Mouse (Mus musculus) cerebellum, adult 18-20 months (tissue): Measurements from ENCODE around the gene 1110008P14Rik.

Experiments used
- DNase-seq, 2 experiments: peaks; one replicate each; pipeline ENCODE4 v3.0.0; 2021

The 1110008P14Rik gene

DNA sequence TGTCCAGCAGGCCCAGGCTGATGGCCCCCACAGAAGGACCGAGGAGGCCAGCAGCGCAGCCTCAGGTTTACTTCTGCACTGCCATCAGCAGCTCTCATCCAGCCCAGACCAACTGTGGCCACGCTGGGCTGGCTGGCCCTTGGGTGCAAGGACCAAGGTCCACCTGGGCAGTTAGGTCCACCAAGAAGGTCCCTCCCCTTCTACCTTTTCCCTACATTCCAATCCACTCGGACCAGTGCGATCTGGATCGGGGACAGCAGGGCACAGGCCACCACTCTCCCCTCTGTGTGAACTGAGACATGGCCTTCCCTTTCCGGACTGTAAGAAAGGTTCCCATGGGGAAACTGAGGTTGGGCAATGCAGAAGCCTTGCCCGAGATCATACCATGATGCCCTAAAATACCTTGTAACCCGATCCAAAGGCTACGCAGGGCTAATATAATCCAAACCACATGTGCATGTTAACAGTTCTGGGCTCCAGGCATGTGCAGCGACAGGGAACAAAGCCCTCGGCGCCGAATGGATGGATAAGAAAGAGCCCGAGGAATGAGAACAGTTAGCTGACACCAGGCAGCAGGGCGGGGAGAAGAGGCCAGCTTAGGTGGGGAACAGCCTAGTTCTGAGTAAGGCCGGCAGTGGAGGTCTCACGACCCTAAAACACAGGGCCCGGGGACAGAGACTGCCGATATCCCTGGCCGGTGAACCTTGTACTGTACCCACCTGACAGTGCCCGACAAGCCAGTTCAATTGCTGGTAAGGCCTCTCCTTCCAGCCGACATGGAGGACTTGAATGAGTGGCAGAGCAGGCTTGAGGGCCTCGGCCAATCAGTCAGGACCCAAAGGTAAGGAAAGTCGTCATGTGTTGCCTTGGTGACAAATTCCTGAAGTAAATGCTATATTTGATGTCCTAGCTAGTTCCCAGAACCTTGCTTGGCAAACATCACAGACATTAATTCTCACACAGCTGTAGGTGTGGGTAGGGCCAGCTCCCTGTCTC, 27.0 kb upstream of the 1110008P14Rik start:
- DNase-seq, result no peak

DNA sequence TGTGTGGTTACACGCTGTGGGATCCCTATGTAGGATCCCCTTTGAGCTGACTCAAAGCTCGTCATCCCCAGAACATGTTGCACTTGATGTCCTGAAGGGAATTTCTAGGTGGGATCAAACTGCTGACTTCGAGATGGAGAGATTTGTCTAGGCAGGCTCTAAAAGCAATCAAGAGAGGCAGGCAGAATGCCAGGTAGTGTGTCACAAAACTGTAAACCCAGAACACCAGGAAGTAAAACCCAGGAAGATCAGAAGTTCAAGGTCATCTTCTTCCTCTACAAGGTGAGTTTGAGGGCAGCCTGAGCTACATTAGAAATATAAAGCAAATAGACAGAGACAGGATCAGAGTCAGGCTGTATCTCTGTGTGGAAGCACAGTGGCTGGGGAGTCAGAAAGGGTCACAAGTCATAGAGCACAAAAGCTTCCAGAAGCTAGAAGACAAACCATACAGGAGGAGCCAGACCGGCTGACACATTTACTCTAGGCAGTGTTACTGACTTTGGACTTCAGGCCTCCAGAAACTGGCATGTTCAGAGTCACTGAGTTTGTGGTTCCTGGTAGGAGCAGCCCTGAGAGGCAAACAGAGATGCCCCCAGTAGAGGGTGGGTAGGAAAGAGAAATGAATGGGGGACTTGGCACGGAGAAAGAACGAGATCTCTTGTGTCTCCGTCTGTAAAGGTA, 25.5 kb upstream of the 1110008P14Rik start:
- DNase-seq, result no peak

DNA sequence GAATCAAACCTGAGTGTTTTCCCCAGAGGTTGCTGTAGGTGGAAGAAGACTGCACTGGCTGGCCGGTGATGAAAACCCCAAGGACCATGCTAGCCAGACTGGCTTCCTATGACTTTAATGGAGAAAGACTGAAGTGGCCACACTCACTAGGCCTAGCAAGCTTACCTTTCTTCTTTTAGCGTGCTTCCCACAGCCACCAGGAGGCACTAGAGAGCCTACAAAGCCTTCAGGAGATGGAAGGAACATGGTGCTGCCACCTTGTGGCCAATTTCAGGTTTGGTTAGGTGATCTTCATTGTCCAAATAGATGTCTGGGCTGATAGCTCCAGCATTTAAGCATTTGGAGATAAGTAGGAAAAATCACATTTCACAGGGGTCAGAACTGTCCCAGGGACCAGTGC, 22.9 kb upstream of the 1110008P14Rik start:
- DNase-seq, result peak; percentile 96 to 98

DNA sequence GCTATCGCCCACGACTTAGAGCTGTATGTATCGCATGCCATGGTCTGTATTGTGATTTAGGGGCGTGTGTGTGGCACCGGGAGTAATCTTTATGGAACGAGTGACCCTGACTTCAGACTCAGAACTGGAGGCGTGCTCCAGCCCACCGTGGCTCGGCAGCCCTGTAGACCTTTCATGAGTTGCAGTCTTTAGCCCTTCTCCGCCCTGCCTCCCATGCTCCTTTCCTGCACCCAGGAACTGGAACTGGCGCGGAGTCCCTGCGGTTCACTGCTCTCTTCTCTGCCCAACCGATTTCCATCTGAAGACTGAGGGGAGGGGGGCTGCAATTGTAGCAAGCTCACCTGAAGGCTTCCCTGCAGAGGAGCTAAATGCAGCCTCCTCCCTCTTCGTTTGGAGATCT, 15.0 kb upstream of the 1110008P14Rik start:
- peak in 1 of 2 experiments; percentile 33 for DNase-seq

DNA sequence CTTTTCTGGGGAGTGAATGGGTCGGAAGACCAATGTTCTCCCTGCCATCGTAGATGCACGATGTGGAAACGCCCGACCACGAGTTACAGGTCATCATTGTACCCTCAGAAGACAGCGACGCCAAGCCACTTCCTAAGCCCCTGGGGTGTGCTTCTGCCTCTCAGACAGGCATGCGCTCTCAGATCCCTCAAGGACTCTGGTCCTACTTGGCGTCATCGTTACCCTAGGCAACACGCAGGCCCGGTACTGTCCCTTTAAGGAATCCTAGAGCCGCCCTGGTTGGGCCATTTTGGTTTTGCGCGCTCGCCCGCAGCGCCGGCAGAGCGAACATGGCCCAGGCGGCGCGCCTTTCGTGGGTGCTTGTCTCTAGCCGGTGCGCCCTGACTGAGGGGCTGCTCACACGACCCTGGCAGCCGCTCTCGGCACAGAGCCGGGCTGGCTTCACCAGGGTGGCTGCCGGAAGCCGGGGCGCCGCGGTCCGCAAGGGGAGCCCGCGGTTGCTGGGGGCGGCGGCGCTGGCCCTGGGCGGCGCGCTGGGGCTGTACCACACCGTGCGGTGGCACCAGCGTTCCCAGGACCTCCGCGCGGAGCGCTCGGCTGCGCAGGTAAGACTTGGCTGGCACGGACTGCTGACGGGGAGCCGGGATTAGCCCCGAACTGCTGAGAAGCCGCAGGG, 14.3 kb upstream of the 1110008P14Rik start:
- peak; percentile 90 to 93 for DNase-seq

DNA sequence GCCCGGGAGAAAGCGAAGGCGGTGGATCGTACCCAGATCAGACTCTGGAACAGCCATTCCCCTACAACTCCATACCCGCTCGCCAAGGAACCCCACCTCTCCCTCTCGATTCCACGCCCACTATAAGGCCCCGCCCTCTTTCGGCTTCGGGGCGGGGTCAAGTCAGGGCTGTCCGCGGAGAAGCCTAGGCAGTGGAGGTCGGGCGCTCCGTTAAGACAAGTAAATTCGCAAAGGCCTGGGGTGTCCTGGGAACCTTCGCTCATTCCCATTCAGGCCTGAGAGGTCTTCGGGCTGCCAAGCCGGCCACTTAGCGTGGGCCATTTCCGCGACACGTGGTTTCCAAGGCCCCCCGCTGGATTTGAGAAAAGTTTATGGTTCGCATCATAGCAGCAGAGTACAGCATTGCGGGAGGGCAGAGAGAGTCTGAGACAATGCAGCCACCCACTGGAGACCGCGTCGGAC, 13.8 kb upstream of the 1110008P14Rik start, which contains the start of gene Ptges2:
Gene Ptges2, plus strand, starts transcription at position 413 of the 462 bp plus-strand sequence.
- peak; percentile 86 to 91 for DNase-seq

DNA sequence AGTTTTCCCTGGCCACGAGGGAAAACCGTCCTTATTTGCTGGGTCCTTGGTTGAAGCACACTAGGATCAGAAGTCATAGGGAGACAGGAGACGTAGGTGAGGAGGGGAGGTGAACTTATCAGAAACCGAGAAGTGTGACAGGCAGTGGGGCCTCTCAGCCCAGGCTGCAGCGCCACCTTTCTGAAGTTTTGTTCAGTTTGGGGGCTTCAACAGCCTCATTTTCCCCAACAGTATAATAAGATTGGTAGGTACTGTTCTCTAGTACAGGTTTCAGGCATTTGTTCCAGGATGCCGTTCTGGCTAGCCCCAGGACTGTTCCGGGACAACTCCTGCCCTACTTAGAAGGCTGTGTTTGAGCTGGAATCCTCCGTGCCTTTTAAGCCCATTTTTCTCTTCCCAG, 13.2 kb upstream of the 1110008P14Rik start:
- DNase-seq, result peak in 1 of 2 experiments; percentile 32

DNA sequence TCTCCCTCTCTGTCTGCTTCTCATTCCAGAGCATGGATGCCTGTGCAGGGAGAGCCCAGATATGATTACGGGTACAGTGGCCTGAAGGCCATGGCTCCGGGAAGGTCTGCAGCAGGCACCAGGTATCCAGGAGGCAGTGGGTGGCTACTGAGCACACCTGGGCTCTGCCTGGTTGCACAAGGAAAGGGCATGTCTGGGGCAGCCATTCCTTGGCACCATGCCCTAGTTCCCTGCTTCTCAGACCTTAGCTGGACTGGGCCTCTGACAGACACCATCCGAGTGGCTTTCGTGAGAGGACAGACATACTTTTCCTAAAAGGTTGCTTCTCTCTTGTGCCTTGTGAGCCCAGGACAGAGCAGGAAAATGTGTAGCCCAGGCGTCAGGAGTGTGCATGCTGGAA, 10.3 kb upstream of the 1110008P14Rik start:
- no peak for DNase-seq

DNA sequence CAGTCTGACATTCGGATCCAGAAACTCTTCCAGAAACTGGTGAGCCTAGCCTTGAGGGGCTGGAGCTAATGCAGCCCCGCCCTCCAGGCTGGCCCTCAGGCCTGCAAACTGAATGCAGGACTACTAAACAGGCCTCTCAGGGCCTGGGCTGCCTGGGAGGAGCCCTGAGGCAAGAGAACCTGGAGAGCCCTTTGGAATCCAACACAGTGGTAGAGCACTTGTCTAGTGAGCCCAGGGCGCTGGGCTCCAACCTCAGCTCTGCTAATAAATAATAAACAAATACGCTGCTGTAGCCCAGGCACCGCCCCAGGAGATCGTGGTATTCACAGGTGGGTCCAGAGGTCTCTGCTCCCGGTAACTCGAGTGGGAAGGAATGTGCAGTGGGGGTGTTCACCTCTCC, 9.1 kb upstream of the 1110008P14Rik start:
- no peak for DNase-seq

DNA sequence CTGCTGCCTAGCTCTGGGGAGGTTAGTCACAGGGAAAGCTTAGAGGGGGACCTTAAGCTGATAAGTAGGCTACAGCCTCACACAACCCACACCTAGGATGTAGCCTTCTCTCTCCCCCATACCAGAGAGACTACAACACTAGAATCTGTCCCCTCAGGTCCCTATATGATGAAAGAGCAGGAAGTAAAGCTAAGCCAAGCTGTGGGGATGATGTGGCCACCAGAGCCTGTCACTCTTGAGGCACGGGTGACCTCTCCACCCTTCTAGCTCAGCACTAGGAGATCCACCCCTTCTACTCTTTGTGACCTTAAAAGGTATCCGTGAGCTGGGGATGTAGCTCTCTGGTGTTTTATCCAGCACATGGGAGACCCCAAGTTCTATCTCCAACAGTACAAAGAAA, 7.4 kb upstream of the 1110008P14Rik start:
- no peak for DNase-seq

DNA sequence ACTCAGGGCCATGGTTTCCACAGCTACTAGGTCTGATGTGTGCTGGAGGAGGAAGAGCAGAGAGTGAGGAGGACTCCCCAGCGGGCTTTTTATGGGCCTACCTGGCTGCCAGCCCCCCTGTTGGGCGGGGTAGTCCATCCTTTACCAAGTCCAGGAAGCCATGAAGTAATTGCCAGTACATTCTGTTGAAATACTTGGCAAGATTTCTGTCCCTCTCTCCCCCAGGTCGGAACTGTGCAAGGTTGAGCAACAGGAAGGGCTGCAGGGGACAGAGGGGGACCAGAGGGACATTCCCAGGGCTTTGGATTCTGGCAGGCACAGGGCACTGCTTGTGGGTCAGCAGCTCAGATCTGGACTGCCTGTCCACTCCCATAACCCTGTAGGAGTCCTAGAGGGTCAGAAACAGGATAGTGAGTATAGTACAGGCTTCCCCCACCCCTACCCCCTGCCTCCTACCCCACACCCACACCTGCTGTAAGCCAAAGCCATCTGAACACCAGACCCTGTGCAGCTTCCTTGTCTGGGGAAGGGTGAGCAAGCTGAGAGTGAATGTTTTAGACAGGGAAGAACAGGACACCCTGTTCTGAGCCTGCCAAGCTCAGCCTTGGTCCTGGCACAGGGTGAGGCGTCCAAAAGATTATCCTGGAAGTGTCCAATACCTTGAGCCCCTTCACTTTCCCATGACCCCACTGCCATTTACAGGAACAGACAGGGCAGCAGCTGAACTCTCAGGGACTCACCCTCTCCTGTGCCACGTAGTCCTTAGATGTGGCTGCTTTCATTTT, 6.2 kb upstream of the 1110008P14Rik start, which contains the start of gene Lcn2:
Gene Lcn2, minus strand, starts transcription at position 547 of the 785 bp plus-strand sequence.
- DNase-seq, result no peak

DNA sequence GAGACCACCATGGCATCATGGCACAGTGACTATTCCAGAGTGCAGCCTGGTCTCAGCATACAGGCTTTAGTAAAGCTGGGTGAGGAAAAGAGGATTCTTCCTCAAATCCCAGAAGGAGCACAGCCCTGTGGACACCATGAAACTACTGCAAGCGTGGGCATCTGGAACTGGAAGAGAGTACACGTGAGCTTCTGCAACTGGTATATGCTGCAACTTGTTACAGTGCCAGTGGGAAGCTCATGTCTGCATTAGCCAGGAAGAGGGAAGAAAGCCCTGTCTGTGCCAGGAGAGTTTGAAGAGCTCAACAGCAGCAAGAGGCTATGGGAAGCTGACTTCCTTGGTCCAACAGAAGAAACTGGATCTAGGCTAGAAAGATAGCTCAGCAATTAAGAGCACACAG, 951 bp upstream of the 1110008P14Rik start:
- DNase-seq, result no peak

DNA sequence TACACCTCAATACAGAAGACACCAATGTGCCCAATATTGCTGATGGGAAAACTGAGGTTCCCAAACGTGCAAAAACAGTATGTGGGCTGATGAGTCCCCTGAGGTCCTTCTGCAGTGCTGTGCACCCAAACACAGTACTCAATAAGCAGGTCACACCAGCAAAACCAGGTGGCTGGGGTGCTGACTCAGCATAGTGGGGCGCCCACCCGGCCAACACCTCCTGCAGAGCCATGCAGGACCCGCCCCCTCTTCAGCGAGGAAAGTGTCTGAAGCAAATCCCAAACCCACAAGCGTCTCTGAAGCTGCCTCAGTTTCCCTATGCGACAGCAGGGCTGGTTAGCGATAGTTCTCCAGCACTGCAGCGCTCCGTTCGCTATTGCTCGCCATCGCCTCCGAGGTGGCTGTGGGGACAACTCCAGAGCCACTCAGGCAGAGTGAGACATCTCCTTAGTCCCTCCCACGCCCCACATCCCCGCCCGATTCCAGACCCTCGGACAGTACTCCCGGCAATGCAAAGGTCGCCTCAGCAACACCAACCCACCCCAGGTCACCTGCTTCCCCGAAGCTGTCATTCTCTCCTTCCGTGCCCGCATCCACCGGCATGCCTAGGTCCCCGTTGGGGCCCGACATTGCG, 480 bp downstream of the 1110008P14Rik start:
- no peak for DNase-seq

DNA sequence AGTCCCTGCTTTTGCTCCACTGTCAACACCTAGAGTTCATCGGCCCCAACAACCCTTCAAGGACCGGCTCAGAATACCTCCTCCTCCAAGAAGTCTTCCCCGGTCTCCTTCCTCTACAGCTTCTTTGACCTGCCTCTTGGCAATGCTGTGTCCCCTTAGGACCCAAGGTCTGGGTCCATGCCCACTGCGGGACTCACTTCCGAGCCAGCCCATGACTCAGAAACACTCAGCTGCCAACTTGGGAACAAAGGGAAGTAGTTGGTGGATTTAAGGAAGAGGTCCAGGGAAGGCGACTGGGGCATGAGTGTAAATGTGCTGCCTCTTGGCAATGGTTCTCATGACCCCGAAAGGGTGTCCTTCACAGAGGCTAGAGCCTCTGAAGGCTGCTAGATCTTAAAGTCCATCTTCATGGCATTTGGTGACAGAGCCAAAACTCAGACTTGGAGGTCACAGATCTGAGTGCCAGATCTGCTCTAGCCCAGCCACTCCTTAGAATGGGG, 1.7 kb downstream of the 1110008P14Rik start:
- no peak for DNase-seq

DNA sequence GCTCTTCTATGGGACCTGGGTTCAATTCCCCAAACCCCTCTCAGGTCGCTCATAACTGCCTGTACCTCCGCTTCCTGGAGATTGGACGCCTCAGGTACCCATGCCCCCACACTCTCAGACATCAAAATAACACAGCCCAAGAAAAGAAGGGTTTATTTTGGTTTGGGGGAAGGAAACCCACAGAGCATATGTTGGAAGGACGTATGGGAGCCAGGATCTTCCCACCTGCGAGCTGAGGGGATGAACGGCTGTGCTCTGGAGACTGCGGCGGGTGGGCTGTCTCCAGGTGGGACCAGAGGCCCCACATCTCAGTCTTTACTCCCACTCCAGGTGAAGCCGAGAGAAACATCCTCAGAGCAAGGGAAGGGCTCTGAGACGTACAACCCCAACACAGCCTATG, 4.8 kb downstream of the 1110008P14Rik start:
- no peak for DNase-seq

DNA sequence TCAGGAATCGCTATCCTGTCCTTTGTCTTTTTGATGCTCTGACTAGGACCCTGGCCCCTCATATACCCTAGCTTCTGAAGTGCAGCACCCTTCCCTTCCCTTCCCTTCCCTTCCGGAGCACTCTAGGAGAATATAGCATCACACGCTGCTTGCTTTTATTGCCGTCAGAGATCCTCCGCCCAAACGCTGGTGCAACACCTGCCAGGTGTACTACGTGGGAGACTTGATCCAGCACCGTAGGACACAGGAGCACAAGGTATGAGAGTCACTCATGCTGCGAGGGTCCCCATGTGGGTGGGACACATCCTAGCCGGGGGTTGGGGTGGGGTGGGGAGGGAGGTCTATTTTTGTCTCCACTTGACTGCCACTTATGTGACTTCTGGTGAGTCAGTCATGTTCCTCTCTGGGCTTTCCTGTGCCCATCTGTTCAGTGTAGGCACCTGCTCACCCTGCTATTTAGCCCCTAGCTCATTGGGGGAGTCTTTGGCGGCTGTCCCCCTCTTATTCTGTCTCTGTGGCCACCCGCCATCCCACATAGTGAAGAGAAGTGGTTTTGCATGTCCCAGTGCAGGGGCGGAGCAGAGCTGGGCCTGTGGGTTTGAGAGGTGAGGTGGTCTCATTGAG, 6.3 kb downstream of the 1110008P14Rik start:
- no peak for DNase-seq

DNA sequence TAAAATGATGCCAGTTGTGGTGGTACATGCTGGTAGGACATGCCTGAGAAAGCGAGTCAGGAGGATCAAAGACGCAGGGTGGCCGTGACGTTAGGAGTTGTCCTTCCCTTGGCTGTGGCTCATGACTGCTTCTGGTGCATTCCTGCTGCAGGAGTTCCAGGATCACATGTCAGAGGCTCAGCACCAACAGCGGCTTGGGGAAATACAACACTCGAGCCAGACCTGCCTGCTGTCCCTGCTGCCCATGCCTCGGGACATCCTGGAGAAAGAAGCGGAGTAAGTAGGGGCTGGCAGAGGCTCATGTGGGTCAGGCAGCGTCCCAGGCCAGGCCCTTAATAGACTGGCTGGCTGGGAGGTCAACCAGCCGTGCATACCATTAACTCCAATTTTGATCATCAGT, 7.5 kb downstream of the 1110008P14Rik start:
- no peak for DNase-seq

DNA sequence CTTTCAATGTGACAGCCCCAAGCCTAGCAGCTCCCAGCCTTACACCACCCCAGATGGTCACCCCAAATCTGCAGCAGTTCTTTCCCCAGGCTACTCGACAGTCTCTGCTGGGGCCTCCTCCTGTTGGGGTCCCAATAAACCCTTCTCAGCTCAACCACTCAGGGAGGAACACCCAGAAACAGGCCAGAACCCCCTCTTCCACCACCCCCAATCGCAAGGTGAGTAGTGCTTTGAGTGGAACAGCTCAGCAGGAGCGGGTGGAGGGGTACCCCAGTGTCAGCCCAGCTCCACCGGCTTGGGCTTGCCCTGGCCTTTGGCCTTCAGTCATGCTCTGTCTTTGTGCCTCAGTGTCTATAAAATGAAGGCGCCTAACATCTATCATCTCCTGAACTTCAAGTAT, 14.4 kb downstream of the 1110008P14Rik start:
- DNase-seq, result no peak

DNA sequence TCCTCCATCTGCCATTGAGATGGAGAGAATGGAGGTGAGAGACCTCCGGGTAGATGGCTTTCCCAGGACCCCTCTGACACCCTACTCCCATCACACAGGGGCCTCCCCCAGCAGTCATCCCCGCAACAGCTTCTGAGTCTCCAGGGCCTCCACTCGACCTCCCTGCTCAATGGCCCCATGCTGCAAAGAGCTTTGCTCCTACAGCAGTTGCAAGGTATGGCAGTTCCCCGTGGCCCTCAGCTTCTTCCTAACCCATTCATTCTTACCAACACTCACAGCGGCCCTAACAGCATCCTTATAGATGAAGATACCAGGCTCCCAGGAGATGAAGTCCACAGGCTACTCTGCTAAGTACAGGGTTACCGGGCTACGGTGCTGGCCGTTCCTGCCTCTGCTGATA, 17.6 kb downstream of the 1110008P14Rik start:
- DNase-seq, result no peak

DNA sequence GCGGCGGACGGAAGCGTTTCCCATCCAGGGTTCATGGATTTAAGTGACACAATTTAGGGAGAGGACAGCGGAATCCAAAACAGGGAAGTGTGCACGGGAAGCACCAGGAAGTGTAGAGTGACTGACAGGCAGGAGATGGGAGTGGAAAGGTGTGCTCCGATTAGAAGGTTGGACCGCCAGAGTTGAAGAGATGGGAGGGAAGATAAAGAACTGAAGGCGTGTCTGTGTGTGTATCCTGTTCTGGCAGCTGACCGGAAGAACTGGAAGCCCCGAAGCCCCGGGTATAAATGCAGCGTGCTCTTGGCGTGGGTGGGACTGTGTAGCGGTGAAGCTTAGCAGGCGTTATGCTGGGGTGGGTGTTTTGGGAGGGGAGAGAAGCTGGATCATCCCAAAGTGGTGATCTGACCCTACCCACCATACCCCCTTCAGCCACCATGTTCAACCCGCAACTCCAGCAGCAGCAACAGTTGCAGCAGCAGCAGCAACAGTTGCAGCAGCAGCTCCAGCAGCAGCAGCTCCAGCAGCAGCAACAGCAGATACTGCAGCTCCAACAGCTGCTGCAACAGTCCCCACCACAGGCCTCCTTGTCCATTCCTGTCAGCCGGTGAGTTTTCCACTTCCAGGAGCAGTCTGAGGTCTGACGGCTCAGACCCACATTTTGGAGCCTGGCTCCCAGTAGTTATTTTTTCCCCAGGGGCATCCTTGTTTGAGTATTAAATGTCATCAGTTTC, 18.2 kb downstream of the 1110008P14Rik start:
- peak in 1 of 2 experiments; percentile 35 for DNase-seq
